Mouse (Mus musculus) cerebellum, adult 11 months (tissue): ENCODE data around the gene Igsf11.

Source experiments
- DNase-seq: peaks from one replicate; pipeline ENCODE4 v3.0.0; 2022

The Igsf11 gene

DNA sequence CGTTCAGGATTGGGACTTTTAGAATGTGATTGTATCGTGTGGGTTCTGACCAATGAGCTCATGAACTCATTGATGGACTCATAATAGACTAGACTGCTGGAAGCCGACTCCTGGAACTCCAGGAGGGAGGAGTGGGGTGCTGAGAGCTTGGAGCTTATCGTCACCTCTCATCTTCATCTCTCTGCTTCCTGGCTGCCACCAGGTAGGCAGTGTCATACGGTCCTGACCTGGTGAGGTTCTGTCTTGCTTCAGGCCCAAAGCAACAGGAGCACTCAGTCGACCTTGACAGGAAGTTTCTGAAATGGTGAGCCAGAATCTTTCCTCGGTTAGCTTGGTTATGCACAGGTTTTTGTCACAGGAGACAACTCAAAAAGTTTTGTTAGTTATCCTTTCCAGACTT lies at the start of gene Igsf11:
Gene Igsf11 (plus strand): TSS at position 301 of the 400 bp plus-strand sequence.
- DNase-seq, result no peak

DNA sequence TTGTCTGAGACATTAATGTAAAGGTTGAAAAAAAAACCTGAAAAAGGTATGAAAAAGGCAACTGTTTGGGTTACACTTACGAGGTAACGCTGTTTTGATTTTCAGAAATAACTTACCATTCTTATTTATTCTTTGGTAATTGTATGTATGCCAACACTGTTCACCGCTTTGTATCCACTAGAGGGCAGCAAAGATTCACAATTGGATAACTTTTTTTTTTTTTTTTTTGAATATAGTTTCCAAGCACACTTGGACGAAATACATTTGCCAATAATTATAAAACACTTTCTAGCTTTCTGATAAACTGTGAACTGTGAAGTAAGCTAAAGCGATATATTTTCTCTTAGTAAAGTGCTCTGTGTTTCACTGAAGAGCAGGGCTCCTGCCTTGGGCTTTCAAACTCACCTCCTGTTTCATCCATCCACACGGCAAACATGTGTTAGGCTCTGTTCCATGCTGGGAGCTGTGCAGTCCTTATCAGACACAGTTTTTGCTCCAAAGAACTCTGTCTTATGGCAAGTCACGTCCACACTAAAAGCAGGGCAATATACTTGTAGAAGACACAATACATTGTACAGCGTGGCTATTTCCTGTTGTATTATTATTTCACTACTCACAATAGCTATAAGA lies 34.2 kb upstream of the Igsf11 start:
- DNase-seq, result no peak

GRCm38 (mm10) chr16:38860548-38860947 lies 31.9 kb upstream of the Igsf11 start:
- DNase-seq, result no peak

- DNase-seq, result no peak
Measured at GRCm38 (mm10) chr16:38864358-38864757, 28.1 kb upstream of the Igsf11 start.

DNA sequence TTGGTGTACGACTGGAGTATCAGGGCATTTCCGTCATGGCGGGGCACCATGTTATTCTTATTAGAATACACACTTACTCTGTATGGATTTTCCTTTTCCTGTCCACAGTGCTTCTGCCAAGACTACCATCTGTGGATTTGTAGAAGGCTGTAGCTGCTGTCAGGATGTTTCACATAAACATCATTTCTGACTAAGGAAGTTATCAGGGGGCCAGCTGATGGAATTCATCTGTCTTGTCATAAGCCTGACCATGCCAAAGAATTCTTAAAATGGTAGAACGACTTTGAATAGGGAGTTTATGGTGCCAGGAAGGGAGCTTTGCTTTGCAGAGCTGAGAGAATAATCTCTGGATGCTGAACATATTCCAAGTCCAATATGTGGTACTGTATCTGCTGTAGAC lies 19.2 kb upstream of the Igsf11 start:
- DNase-seq, result no peak

DNA sequence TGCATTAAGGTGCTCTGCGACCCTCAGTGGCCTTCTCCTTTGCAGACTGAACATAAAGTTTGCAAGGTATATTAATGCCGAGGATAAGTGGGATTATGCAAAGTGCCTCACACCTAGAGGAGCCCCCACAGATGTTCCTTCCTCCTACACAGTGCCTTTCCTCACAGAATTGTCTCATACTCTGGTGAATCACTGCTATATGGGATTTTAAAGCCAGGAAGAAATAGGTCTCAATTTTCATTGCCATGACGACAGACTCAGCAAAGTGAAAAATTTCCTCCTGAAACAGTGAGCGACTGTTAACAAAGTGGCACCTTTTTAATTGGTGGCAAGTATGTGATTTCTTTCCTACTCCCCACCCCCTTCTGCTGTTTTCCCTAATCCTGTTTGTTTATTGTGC lies 18.0 kb upstream of the Igsf11 start:
- DNase-seq, result no peak

GRCm38 (mm10) chr16:38898816-38899425 lies 6.5 kb downstream of the Igsf11 start:
- DNase-seq, result no peak

DNA sequence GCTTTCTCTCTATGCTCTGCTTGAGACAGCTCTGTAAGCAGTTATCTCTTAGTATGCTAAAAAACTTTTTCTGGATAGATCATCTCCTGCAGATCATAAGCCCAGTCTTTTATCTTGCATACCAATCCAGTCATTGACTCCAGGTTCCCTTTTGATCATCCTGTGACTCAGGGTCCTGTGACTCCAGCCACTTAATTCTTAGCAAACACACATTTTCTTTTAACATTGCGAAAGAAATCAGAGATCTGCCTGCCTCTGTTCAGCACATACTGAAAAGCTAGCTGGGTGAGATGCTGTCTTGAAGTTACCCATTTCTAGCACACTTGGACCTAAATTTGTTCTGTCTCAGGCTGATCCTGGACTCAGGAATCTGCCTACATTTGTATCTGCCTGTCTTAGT lies 7.6 kb downstream of the Igsf11 start:
- DNase-seq, result no peak

DNA sequence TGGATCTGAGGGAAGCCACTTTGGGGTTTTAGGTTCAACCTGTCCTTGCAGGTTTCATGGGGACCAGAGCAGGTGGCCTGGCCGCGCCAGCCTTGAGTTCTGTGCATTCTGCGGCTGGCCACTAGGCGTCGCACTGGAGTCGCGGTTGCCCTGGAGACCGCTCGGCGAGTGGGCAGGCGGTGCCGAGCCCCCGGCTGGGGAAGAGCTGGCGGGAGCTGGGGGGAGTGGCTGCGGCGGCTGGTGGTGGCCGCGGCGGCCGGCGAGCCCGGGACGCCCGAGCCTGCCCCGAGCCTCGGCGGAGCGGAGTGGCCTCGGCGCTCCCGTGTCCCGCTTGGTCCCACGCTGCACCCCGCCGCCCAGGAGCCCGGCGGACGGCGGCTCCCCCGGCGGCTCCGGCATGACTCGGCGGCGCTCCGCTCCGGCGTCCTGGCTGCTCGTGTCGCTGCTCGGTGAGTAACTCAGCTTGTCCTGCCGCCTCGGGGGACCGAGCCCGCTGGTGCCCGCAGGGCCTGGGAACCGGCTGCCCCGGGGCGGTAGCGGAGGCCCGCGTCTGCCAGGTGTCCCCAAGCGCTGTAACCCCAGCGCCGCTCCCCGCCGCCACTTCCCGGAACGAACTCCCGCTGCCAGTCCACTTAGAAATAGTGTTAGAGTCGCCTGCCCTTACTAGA lies 9.8 kb downstream of the Igsf11 start:
- DNase-seq, result peak; percentile 80

- no peak for DNase-seq
Measured at GRCm38 (mm10) chr16:38903020-38903419, 10.5 kb downstream of the Igsf11 start.

GRCm38 (mm10) chr16:38904202-38904601 lies 11.7 kb downstream of the Igsf11 start:
- no peak for DNase-seq

DNA sequence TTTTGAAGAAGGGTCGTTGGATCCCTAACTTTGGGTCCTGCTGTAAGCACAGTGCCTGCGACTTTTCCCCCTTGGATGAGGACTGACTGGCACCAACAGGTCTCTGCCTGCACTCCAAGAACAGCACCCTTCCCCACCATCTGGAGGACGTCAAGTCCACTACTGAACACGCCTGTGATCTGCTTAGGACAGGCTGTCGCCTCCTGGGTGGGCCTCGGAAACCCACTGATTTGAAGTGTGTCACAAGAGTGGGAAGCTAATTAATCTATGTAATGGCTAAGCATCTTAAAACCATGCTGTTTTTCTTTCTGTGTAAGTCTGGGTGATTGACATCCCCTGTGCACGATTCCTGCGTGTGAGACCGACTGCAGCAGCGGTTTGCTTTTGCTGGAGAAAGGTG lies 13.4 kb downstream of the Igsf11 start:
- no peak for DNase-seq

DNA sequence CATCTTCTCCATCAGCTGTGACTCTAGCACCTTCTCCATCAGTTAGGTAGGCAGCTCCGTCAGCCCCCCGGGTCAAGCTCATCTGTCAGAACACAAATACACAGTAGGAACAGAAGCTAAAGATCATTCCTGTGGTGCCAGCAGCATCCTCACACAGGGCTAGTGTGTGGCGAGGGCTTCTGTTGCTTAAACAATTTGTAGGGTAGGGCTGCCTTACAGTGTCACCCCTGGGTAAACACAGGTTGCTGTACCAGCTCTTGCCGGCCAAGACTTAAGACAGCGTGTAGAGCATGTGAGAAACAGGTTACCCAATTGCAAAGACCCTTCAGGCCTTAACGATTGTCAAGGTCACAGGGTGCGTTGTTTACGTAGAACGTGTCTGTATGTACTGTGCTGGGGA lies 15.8 kb downstream of the Igsf11 start:
- no peak for DNase-seq

DNA sequence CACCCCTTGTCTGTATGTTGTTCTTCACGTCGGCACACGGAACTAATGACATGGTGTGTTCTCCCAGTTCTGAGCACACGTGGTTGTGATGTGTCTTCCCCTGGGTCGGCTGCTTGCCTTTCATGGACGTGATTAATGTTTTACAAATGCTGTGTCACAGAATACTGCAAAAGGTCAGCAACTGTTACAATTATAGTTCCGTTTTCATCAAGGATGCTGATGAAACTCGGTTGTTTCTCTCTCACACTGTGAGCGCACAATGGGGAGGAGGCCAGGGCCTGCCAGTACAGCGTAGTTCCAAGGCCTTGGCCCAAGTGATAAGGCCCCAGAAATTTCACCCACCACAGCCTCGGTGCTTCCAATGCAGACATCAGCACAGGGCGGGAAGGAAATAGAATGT lies 17.0 kb downstream of the Igsf11 start:
- no peak for DNase-seq

- no peak for DNase-seq
Measured at GRCm38 (mm10) chr16:38910088-38910487, 17.6 kb downstream of the Igsf11 start.

- DNase-seq, result no peak
Measured at GRCm38 (mm10) chr16:38915451-38915850, 23.0 kb downstream of the Igsf11 start.

DNA sequence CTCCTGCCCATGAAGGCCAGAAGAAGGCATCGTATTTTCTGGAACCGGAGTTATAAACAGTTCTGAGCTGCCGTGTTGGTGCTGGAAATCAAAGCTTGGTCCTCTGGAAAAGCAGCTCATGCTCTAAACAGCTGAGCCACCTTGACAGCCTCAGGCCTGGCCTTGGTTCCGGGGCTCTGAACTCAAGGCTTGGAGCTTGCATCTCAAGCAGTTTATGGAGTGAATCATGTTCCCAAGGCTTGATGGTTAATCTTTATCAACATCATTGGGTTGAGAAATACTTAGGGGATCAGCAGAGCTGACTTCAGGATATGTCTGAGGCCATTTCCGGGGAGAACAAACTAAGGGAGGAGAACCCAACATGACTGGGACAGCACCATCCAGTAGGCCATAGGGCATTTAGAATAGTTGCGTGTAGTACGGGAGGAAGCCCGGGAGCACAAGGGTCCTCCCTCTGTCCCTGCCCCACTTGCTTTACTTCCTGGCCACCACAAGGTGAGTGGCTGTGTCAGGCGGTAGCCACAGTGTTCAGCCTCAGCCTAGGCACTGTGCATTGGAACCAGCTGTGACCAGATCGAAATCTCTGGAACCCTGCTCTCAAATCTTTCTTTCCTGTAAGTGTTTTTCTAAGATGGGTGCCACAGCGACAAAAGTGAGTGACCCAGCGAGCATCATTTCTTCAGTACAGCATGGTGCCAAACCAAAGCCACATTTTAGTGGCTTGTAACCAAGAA lies 23.7 kb downstream of the Igsf11 start:
- no peak for DNase-seq

DNA sequence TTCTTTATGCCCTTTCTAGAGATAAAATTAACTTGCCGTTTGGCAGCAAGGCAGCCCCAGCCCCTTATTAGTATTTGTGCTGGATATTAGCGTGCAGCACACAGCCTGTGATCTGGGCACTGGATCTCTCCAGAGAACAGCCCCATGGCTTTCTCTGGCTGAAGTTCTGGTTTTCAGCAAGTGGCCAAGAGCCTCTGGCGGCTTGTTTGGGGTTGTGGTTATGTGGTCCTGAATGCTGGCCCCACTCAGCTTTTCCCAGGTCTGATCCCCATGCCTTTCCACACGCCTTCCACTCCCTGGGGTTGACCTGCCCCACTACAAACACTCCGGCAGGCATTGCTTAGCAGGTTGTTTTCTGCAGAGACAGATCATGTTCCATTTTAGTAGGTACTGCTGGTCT lies 24.4 kb downstream of the Igsf11 start:
- no peak for DNase-seq

DNA sequence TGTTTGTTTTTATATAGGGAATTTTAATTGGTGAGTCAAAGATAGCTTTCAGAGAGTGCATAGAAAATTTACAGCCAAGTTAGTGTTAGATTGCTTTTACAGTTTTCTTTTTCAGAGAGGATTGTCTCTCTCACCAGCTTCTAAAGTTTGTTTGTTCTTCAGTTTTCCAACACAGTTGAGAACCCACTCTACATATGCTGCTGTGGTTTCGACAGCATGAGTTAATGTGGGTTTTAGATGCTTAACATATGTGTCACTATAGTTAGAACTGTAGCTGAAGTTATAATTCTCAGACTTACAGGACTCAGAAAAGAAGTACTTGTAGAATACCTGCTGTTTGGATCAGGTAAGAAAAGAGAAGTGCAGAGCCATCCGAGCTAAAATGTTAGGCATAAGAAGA lies 25.6 kb downstream of the Igsf11 start:
- DNase-seq, result no peak

- DNase-seq, result no peak
Measured at GRCm38 (mm10) chr16:38920488-38920887, 28.0 kb downstream of the Igsf11 start.

DNA sequence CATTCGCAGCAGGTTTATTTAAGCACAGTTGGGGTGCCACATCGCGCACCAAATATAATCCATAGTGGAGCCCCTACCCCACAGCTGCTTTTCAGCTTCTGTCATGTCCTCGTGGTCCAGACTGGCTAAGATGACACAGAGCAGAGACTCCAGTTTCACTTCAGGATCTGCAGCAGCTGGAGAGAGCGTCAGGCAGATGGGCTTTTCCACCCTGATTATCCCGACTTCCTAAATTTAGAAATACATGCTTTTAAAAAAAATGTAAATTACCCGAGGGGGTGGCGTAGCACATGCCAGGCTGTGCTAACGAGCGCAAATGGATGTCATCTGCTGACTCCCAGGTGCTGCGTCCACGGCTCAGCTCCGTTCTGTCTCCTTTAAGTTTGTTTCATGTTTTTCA lies 32.5 kb downstream of the Igsf11 start:
- DNase-seq, result no peak

DNA sequence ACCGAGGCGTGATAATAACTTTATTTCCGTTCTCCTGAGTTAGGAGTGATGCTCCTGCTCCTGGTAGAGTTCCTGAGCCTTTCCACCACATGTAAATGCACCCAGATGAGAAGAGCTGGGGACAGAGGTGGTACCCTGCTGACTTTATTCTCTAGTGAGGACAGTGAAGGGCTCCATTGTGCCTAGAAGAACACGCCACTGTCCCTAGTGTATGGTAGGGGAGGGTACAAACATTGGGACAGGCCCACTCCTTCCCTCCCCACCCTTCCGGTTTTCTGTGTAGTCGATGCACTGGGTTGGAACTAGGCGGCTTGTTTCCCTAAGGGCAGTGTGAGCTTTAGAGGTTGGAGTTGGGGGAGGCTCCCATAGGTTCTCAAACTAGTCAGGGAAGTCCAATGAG lies 36.3 kb downstream of the Igsf11 start:
- no peak for DNase-seq

- no peak for DNase-seq
Measured at GRCm38 (mm10) chr16:38931519-38931918, 39.0 kb downstream of the Igsf11 start.

DNA sequence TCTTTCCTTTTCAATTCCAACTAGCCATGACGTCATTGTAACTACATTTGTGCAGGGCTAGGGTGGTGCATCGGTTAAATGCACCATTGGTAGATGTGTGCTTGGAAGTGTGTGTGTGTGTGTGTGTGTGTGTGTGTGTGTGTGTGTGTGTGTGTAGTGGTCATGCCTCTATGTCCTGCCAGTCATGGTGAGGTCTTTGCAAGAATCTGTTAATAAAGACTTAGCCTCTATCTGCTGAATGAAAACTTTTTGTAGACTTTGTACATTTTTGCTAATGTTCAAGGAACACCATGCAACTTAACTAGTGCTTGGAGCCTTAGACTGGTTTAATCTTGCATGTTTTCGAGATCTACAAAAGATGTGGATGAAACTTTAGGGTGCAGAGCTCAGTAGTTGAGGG lies 48.3 kb downstream of the Igsf11 start:
- no peak for DNase-seq
